Mouse (Mus musculus): ENCODE measurements around the gene Npr2. TPM values are rescaled to one million over a fixed set of nuclear protein-coding genes. Genes with fewer than 3 reads are reported as not detected.
"Not testable (repeated sequence)": the region's sequence is repeated elsewhere in the genome, so short reads cannot be mapped to it uniquely, and the experiment has no call there.

Gene Npr2
- total and polyA plus RNA-seq, 3 experiments = 0.04 to 6.3 (median 0.44) TPM

DNA sequence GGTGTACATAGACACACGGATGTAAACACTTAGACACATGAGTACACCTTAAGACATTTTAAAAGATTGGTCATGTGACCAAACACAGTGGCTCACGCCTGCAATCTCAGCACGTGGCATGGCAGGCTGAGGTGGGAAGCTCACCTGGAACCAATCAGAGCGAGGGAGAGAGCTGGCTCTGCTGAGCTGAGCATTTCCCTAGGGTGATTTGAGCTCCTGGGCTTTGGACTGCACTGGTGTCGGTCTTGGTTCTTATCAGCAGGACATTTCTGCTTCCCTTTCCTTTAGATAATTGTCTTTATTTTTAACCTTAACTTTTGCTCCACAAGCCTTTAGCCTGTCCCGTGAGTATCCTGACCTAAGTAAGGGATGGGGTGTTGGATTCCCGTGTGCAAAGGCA is 44.1 kb upstream of the Npr2 start:
- Histone ChIP-seq H3K27me3 (ENCODE audit: insufficient read depth, low read length) (no peaks in the 10 kb centered on the region), H3K9me3 (replicated peaks) (no peaks in the 10 kb centered on the region), H3K4me3 (ENCODE audit: low read depth, low read length) (no peak overlapping the region), H3K36me3 (replicated peaks) (peaks cover 47% of the 10 kb centered on the region), H3K4me1 (ENCODE audit: insufficient read depth, low read depth, low read length) (peaks cover 22% of the 10 kb centered on the region)
- DNase-seq (ENCODE audit: low spot score) (no peak), ATAC-seq (ENCODE audit: extremely low read depth, insufficient number of reproducible peaks, low FRiP score, poor library complexity, severe bottlenecking) (no peak)
- TF ChIP-seq CTCF (IDR thresholded peaks at IDR 0.05; ENCODE audit: low read depth, low read length) = no peak
- TF ChIP-seq POLR2AphosphoS5 (IDR thresholded peaks at IDR 0.05; ENCODE audit: insufficient replicate concordance, low read depth, low read length) = 0 out of 2 replicates have a peak, but pooled peaks have one; percentile 23

DNA sequence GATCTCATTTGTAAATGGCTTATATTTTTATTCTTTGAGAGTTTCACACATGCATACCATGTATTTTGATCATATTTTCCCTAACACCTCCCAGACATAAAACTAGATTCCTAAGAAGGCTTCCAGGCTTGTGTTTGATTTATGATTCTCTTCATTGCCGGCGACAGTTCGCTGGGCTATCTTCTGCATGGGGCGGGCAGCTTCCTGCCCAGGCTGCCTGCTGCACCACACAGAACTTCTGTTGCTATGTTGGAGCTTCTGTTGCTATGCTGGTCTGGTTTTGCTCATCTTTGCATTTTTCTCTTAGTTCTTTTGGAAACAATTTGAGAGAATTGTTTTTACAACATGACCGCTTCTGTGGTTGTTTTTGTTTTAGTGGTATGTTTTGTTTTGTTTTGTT is 40.2 kb upstream of the Npr2 start:
- H3K27me3 ChIP-seq (ENCODE audit: insufficient read depth, low read length) = no peaks in the 10 kb centered on the region
- no peak overlapping the region for H3K4me3 ChIP-seq (ENCODE audit: low read depth, low read length)
- peaks cover 10% of the 10 kb centered on the region for H3K4me1 ChIP-seq (ENCODE audit: insufficient read depth, low read depth, low read length)
- no peak for DNase-seq (ENCODE audit: low spot score)
- ATAC-seq (ENCODE audit: extremely low read depth, insufficient number of reproducible peaks, low FRiP score, poor library complexity, severe bottlenecking) = no peak
- H3K9me3 ChIP-seq (replicated peaks) = no peaks in the 10 kb centered on the region
- H3K36me3 ChIP-seq (replicated peaks) = peaks cover 10% of the 10 kb centered on the region
- no peak for TF ChIP-seq TAL1 (conservative IDR thresholded peaks at IDR 0.05; ENCODE audit: low read depth, low read length)

DNA sequence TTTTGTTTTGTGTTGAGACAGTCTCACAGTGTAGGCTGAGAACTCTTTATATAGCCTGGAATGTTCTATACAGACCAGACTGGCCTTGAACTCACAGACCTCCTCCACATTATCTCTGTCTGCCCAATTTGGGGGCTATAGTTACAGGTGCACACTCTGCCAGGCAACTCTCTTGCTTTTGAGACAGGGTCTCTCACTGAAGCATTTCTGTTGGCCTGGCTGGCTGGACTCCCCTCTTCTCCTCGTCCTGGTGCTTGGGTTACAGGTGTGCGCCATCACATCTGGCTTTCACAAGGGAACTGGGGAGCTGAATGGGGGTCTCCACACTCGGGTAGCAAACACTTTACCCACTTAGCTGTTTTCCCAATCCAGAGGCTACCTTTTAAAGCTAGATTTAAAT is 39.8 kb upstream of the Npr2 start:
- peaks cover 5% of the 10 kb centered on the region for H3K36me3 ChIP-seq (replicated peaks)
- H3K4me1 ChIP-seq (ENCODE audit: insufficient read depth, low read depth, low read length) = peaks cover 12% of the 10 kb centered on the region
- no peak overlapping the region for H3K4me3 ChIP-seq (ENCODE audit: low read depth, low read length)
- H3K27me3 ChIP-seq (ENCODE audit: insufficient read depth, low read length) = no peaks in the 10 kb centered on the region
- ATAC-seq (ENCODE audit: extremely low read depth, insufficient number of reproducible peaks, low FRiP score, poor library complexity, severe bottlenecking) (no peak), DNase-seq (ENCODE audit: low spot score) (no peak)
- no peak for TF ChIP-seq TAL1 (conservative IDR thresholded peaks at IDR 0.05; ENCODE audit: low read depth, low read length)
- no peak for TF ChIP-seq GATA1 (IDR thresholded peaks at IDR 0.05; ENCODE audit: borderline replicate concordance, low read length)
- no peak for TF ChIP-seq CTCF (IDR thresholded peaks at IDR 0.05; ENCODE audit: low read depth, low read length)
- no peak for TF ChIP-seq GATA2 (IDR thresholded peaks at IDR 0.05; ENCODE audit: borderline replicate concordance, low read depth, low read length)
- TF ChIP-seq POLR2AphosphoS5 (IDR thresholded peaks at IDR 0.05; ENCODE audit: insufficient replicate concordance, low read depth, low read length) = no peak
- no peaks in the 10 kb centered on the region for H3K9me3 ChIP-seq (replicated peaks)

DNA sequence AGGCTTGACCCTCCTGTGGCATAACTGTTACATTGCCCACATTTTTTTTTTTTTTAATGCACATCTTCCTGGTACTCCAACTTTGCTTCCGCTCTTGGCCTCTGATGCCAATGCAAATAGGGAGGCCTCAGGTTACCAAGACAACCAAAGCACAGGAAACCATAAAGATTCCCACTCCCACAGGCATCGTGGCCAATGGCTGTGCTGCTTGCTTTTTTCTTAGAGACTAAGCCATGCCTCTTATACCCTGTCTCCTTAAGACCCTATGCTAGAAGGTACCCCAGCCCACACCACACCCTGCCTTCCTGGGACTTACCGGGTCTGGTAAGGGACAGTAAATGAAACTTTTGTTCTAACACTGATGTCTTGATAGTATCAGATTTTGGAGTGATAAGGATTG is 38.3 kb upstream of the Npr2 start:
- ATAC-seq (ENCODE audit: extremely low read depth, insufficient number of reproducible peaks, low FRiP score, poor library complexity, severe bottlenecking) = no peak
- Histone ChIP-seq H3K27me3 (ENCODE audit: insufficient read depth, low read length) (no peaks in the 10 kb centered on the region), H3K9me3 (replicated peaks) (no peaks in the 10 kb centered on the region), H3K4me1 (ENCODE audit: insufficient read depth, low read depth, low read length) (peaks cover 20% of the 10 kb centered on the region), H3K36me3 (replicated peaks) (no peaks in the 10 kb centered on the region), H3K4me3 (ENCODE audit: low read depth, low read length) (no peak overlapping the region)
- DNase-seq (ENCODE audit: low spot score) = no peak
- TF ChIP-seq CTCF (IDR thresholded peaks at IDR 0.05; ENCODE audit: low read depth, low read length) = no peak
- TF ChIP-seq GATA2 (IDR thresholded peaks at IDR 0.05; ENCODE audit: borderline replicate concordance, low read depth, low read length) = no peak
- no peak for TF ChIP-seq POLR2AphosphoS5 (IDR thresholded peaks at IDR 0.05; ENCODE audit: insufficient replicate concordance, low read depth, low read length)
- no peak for TF ChIP-seq TAL1 (conservative IDR thresholded peaks at IDR 0.05; ENCODE audit: low read depth, low read length)

DNA sequence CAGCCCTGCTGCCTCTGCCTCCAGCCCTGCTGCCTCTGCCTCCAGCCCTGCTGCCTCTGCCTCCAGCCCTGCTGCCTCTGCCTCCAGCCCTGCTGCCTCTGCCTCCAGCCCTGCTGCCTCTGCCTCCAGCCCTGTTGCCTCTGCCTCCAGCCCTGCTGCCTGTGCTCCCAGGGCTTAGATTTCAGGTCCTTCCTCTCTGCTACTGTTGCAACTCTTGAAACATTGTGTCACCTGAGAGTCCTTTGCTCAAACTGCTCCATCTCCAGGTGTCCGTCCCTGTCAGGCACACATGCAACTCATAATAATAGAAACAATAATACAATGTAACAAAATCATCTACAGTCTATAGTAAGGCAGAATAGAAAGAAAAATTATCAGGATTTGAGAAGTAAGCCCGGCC is 35.1 kb upstream of the Npr2 start:
- H3K4me3 ChIP-seq (ENCODE audit: low read depth, low read length); ATAC-seq (ENCODE audit: extremely low read depth, insufficient number of reproducible peaks, low FRiP score, poor library complexity, severe bottlenecking); H3K9me3 ChIP-seq (replicated peaks); H3K36me3 ChIP-seq (replicated peaks); DNase-seq (ENCODE audit: low spot score); H3K27me3 ChIP-seq (ENCODE audit: insufficient read depth, low read length): not testable (repeated sequence)
- H3K4me1 ChIP-seq (ENCODE audit: insufficient read depth, low read depth, low read length) = peaks cover 51% of the 10 kb centered on the region

DNA sequence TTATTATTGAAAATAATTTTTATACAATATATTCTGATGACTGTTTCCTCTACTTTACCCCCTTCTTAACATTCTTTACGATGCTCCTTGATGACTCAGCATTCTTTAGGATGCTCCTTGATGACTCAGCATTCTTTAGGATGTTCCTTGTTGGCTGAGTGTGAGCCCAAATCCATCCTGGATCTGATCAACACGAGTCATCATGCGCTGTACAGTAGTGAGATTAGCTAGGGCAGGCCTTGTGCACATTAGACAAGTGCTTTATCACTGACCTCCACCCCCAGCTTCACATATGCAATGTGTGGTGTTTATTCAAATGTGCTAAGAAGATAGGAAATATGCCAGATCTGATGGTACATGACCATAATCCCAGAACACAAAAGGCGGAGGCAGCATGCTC is 33.5 kb upstream of the Npr2 start:
- Histone ChIP-seq H3K36me3 (replicated peaks) (no peaks in the 10 kb centered on the region), H3K27me3 (ENCODE audit: insufficient read depth, low read length) (no peaks in the 10 kb centered on the region), H3K9me3 (replicated peaks) (no peaks in the 10 kb centered on the region), H3K4me1 (ENCODE audit: insufficient read depth, low read depth, low read length) (peaks cover 56% of the 10 kb centered on the region), H3K4me3 (ENCODE audit: low read depth, low read length) (no peak overlapping the region)
- DNase-seq (ENCODE audit: low spot score) = no peak
- TF ChIP-seq TAL1 (conservative IDR thresholded peaks at IDR 0.05; ENCODE audit: low read depth, low read length) (peak; percentile 77), POLR2AphosphoS5 (IDR thresholded peaks at IDR 0.05; ENCODE audit: insufficient replicate concordance, low read depth, low read length) (no peak)
- peak; percentile 79 for ATAC-seq (ENCODE audit: extremely low read depth, insufficient number of reproducible peaks, low FRiP score, poor library complexity, severe bottlenecking)

DNA sequence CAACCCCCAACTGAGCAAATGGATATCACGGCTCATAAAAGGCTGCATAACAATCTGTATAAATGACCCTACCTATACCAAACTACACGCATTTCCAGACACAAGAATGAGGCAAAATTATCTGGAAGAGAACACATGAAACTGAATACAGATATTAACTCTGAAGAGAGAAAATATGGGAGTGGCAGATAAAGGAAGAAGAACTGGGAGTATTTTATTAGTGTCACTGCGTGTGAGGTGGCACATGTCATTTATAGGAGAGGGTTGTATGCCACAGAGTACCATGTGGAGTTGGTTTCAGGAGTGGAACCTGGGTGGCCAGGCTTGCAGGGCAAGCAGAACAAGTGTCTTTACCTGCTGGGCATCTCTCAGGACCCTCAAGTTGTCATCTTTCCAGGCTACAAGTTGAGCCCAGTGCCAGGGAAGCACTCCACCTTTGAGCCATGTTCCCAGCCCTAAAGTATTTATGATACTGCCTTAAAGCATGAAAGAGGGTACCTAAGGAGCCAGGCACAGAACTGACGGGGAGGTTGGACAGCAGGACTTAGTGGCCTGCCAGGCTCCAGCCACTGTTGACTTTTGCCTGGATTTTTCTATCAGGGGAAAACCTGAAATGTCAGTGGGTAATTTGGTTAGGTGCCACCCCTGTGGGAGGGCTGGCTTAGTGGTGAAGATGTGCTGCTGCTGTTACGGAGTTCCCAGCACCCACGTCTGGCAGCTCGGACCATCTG is 32.9 kb upstream of the Npr2 start:
- peaks cover 57% of the 10 kb centered on the region for H3K4me1 ChIP-seq (ENCODE audit: insufficient read depth, low read depth, low read length)
- ATAC-seq (ENCODE audit: extremely low read depth, insufficient number of reproducible peaks, low FRiP score, poor library complexity, severe bottlenecking) (peak; percentile 24; the same call in 1 of the 2 replicates), DNase-seq (ENCODE audit: low spot score) (no peak)
- H3K36me3 ChIP-seq (replicated peaks) = no peaks in the 10 kb centered on the region
- TF ChIP-seq TAL1 (conservative IDR thresholded peaks at IDR 0.05; ENCODE audit: low read depth, low read length) (0 out of 2 replicates have a peak, but pooled peaks have one; percentile 13), GATA1 (IDR thresholded peaks at IDR 0.05; ENCODE audit: borderline replicate concordance, low read length) (no peak), GATA2 (IDR thresholded peaks at IDR 0.05; ENCODE audit: borderline replicate concordance, low read depth, low read length) (no peak), CTCF (IDR thresholded peaks at IDR 0.05; ENCODE audit: low read depth, low read length) (no peak), POLR2AphosphoS5 (IDR thresholded peaks at IDR 0.05; ENCODE audit: insufficient replicate concordance, low read depth, low read length) (no peak)
- H3K9me3 ChIP-seq (replicated peaks) = no peaks in the 10 kb centered on the region
- peak overlapping the region; percentile 52; the same call in 1 of the 2 replicates for H3K4me3 ChIP-seq (ENCODE audit: low read depth, low read length)
- H3K27me3 ChIP-seq (ENCODE audit: insufficient read depth, low read length) = no peaks in the 10 kb centered on the region
